Mouse (Mus musculus): ENCODE measurements around the gene Flnb.

Flnb gene

GRCm38 (mm10) chr14:7817770-7818462, at the start of gene Flnb:
Flnb (plus strand) TSS chr14:7817957.
- in situ Hi-C loops (cut with MseI, MboI) = loop anchor here in 1 of 2 experiments (10.0 kb wide), 1 partner anchor 67 kb away; no protein-coding TSS in a partner anchor

GRCm38 (mm10) chr14:7773714-7774389, 43.9 kb upstream of the Flnb start:
- in situ Hi-C loops (cut with MseI, MboI) = no loop called here

GRCm38 (mm10) chr14:7786073-7786472, 31.7 kb upstream of the Flnb start:
- in situ Hi-C loops (cut with MseI, MboI) = no loop called here

DNA sequence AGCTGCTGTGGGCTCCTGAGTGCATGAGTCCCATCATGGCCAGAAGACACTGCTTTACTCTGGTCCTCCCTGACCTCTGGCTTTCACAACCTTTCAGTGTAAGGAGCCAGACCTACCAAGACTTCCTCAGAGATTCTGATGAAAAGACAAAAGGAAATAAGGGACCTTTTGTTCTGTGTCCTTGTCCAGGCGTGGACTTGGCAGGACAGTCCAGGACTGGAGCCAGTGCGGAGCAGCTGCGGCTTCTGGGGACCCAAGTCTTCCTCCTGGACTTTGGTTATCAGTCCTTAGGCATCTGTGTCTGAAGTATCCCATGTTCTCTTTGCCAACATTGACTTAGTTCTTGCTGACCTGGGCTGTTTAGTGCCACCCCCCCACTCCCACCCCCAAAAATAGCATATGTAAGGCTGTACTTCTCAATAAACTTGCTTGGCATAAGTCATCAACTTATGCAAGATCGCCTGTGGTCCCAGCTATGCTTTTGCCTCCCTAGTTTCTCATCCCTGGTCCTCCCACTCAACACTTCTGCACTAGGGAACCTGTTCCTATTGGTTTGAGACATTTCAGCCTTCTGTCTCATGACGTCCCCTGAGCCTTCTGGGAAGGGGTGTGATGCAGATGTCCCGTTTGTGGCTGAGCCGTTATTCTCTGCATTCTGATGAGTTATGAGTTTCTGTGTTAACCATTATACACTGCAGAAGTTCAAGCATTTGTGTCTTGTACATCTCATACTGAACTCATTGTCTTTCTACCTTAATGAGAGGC, 28.3 kb upstream of the Flnb start:
- in situ Hi-C loops (cut with MseI, MboI) = no loop called here

DNA sequence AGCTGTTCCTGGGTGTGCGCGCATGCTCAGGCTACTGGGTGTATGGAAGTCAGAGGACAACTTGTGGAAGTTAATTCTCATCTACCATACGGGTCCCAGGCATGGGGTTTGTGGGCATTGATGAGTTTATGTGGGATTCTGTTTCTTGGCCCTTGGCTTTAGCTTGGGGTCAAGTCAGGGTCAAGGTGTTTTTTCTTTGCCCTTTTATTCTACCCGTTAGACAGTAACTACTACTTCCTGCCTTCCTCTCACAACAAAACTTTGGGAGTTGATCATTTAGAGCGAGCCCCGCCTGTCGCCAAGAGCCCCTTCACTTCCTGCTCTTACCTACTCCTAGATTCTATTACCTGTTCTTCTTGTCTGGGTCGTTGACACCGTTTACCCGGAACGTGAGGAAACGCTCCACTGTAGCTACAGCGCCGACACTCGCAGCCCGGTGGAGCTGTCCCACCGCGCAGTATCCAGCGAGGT, 26.7 kb upstream of the Flnb start:
- in situ Hi-C loops (cut with MseI, MboI) = no loop called here

DNA sequence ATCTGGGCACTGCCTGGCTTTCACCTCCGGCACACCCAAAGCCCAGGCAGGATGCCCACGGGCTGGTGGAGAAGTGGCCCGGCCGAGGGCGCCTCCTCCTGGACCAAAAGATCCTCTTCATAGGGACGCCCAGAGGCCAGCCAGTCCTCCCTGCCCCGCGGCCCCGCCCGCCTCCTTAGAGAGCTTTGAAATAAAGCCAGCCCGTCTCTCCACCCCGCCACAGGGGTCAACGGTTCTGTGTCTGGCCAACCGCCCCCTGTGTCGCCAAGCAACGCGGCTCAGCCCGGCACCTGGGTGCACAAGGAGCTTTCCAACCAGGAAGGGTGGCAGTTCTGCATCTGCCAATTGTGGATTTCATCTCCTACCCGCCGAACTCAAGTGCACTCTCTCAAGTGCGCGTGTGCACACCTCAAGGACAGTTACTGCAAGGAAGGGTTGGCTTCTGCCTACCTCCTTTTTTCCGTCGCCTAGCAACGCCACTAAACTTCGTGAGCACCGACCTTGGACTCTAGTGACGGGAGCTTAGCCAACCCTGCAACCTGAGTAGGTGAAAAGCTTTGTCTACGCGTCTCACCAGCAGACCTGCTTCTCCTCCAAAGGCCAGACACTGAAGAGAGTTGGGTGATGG, 26.1 kb upstream of the Flnb start, which contains the start of gene Gm26661:
Gene Gm26661 (plus strand): TSS at position 56 of the 628 bp plus-strand sequence.
- in situ Hi-C loops (cut with MseI, MboI) = no loop called here

GRCm38 (mm10) chr14:7795961-7796360, 21.8 kb upstream of the Flnb start:
- in situ Hi-C loops (cut with MseI, MboI) = no loop called here

GRCm38 (mm10) chr14:7800611-7801010, 17.1 kb upstream of the Flnb start:
- in situ Hi-C loops (cut with MseI, MboI) = no loop called here

DNA sequence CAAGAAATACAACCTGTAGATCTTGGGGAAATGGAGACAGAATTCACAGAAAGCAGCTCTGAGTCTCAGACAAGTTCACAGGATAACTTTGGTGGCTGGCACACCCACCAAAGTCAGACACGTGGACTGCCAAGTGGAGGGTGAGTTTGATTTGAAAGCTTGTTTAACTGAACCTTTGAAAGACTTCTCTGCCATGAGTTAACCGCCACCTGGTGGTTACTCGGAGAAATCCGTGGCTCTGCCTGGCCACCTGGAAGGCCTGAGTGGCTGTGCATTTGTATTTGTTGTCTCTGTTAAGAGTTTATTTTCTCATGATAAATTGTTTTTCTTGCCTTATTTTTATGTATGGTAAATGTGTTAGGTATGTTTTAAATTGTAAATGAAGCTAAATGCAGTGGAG, 15.9 kb upstream of the Flnb start:
- in situ Hi-C loops (cut with MseI, MboI) = no loop called here

- in situ Hi-C loops (cut with MseI, MboI) = no loop called here
These were observed 13.7 kb upstream of the Flnb start for GRCm38 (mm10) chr14:7803874-7804557.

- in situ Hi-C loops (cut with MseI, MboI) = no loop called here
These were observed 13.2 kb upstream of the Flnb start for GRCm38 (mm10) chr14:7804558-7804905.

- in situ Hi-C loops (cut with MseI, MboI) = no loop called here
These were observed 10.0 kb upstream of the Flnb start for GRCm38 (mm10) chr14:7807711-7808110.

DNA sequence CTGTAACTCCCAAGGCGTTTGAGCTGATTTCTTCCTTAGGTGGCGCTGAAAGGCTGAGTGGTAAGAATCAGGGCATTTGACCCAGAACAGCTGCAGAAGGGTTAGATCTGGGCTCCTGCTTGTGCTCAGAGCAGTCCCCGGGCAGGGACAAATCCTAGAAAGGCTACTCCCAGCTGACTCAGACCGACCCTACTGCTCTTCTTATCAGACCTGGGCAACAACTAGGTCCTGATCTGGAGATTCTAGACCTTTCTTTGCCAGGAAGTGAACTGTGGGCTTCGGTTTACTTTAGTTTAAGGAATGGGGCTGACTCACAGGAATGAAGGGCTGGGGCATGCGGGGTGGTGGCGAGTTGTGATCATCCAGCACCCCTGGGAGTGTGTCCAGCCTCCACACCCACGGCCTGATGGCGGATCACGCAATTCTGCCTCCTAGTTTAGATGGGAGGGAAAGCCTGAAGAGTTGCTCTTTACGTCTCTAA, 9.2 kb upstream of the Flnb start:
- in situ Hi-C loops (cut with MseI, MboI) = no loop called here

DNA sequence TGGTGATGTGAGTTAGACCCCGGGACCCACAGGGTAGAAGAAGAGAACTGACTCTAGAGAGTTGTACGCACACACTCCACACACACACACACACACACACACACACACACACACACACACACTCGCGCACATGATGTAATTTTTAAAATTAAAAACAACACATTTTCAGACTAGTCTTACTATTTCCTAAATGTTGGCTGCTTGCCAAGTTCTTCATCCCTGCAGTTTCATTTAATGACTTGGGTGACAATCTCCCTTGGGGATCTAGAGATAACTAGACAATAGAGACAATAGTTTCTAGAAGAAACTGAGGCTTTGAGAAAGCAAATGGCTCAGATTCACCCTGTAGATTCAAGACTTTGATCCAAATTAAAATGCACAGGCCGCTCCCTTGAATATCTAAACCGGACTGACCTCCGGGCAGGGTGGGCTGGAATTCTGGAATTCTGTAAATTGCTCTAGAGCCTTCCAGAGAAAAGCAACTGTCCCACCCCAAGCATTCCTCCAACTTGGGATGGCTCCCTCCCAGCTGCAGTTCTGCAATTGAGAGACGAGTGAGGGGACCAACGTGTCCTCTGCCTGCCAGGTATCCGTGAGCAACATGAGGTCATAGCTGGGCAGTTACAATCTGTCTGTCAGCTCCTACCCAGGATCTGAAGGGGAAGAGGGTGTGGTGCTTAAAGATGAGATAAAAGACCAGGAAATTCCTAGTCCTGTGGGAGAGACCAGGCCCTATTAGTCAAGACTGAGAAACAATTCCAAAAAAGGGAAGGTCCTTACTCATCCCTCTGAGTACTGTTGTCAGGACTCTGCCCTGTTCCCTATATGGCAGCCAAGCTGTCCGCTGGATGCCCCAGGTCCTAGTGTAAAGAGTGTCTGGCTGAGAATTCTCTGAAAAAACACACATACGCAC, 8.5 kb upstream of the Flnb start:
- in situ Hi-C loops (cut with MseI, MboI) = no loop called here

DNA sequence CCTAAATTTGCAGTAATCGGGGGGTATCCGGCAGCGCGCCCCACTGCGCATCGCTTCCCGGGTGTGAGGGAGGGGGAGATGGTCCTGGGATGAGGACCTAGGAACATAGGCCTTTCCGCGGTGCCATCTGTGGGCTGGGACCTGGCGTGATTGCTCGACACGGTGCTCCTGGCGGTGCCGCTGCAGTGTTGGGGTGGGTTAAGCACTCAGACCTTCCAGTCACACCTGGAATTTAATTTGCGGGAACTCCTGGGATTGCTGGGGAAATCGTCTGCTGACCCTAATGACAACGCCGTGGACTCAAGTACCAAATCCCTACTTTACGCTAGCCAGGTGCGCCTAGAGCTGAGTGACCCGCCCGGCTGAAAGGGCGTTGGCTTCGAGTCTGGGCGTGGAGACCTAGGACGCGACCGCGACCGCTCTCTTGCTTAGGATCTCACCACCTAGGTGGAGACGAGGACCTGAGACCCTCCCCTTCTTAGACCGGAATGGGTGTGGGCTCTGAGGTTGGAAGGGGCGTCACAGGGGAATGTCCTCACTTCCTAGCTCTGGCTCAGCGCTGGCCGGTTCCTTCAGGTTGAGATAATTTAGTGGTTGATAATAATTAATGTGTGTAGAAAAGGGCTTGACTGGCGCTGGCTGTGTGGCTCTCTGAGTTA, 835 bp downstream of the Flnb start:
- in situ Hi-C loops (cut with MseI, MboI) = loop anchor here in 1 of 2 experiments (10.0 kb wide), 1 partner anchor 66 kb away; no protein-coding TSS in a partner anchor

- in situ Hi-C loops (cut with MseI, MboI) = loop anchor here in 1 of 2 experiments (10.0 kb wide), 1 partner anchor 65 kb away; no protein-coding TSS in a partner anchor
These were observed 1.7 kb downstream of the Flnb start for GRCm38 (mm10) chr14:7819446-7819845.

DNA sequence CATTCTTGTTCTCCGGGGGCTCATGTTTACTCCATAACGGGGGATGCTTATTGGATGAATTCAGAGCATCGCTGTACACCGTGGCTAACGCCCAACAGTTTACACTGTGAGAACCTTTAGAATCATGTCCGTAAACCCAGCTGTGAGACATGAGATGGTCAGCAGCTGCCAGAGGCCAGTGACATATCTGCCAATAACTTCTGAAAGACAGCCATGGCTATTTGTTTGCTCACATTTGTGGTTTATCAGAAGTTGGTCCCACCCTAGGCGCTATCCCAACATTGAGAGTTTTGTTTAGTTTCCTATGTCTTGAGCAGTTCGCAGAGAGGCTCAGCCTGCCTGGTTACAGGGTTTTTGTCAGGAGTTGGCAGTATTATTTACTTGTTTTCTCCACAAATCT, 3.6 kb downstream of the Flnb start:
- in situ Hi-C loops (cut with MseI, MboI) = no loop called here

DNA sequence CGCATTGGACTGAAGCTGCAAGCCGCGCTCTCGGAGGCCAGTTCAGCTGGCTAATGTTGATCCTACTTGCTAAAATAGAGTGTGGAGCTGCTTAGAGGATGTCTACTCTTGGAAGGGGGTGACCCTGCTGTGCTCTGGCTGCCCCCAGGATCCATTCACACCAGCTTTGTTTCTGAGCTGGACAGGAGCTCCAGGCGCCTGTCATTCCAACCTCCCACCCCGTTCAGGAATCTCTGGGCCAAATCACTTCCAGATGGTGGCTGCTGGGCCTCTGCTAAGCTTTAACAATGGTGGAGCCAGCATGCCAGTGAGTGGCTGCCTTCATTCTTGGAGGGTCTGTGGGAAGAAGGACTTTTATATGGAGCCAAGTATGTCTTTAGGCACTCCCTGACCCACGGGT, 4.9 kb downstream of the Flnb start:
- in situ Hi-C loops (cut with MseI, MboI) = no loop called here

DNA sequence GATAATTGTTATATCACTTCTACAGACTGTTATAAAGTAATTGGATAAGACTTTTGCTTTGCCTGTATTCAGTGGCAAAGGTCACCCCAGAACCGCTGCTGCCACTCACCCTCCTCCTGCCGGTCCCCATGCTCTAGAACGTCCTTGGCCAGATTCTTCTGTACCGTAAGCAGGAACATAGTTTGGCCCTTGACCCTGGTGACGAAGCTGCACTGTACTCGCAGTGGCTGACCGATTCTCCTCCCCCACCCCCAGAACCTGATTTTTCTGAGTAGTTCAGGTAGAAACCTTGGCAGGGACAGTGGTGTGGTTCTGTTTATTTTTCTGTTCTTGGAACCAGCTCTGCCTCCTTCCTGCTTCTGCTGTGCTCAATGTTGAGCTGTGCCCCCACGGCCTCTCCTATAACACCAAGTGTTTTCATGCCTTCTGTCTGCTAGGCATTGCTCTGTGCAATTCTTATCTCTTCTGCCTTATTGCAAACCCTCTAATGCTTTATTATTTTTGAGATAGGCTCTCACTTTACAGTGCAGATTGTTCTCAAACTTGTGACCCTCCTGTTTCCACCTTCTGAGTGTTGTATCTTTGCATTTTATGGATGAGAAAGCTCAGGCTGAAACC, 7.0 kb downstream of the Flnb start:
- in situ Hi-C loops (cut with MseI, MboI) = no loop called here
